Mouse (Mus musculus) CH12.LX (cell line): ENCODE measurements around the gene Spi1. TPM values are rescaled to one million over a fixed set of nuclear protein-coding genes. Genes with fewer than 3 reads are reported as not detected.

Experiments used
- DNase-seq: peaks from one replicate; pipeline ENCODE4 v3.0.0-alpha.2; 2013; ENCODE audit errors: extremely low read depth
- H3K27ac ChIP-seq: 2 replicates; pipeline ENCODE4 v1.5.1; 2012; ENCODE audit warnings: low read depth, mild to moderate bottlenecking, control low read depth, moderate library complexity; ENCODE audit not compliant: insufficient read depth
- H3K27me3 ChIP-seq: replicated peaks from 2 replicates; pipeline ENCODE3; 2012; ENCODE audit warnings: inconsistent platforms
- H3K36me3 ChIP-seq, 2 experiments: replicated peaks in 1 of 2; 2 replicates each; pipeline versions ENCODE3 to v1.6.1; 2012; ENCODE audit warnings: inconsistent platforms in 1 of 2, low read length in 1 of 2, mild to moderate bottlenecking in 1 of 2, mixed read lengths in 1 of 2, moderate library complexity in 1 of 2; ENCODE audit not compliant: control insufficient read depth in 1 of 2, insufficient read depth in 1 of 2
- H3K4me1 ChIP-seq, 2 experiments: 2 replicates each; pipeline ENCODE4 v1.6.1; 2012; ENCODE audit warnings: inconsistent platforms in 1 of 2, moderate library complexity in 1 of 2; ENCODE audit not compliant: insufficient read depth in 2 of 2, control insufficient read depth in 1 of 2
- H3K4me2 ChIP-seq: 2 replicates; pipeline ENCODE4 v1.6.1; 2012; ENCODE audit warnings: low read depth, mild to moderate bottlenecking, control low read depth; ENCODE audit not compliant: poor library complexity, insufficient read depth, severe bottlenecking
- H3K4me3 ChIP-seq, 3 experiments: fragments of 150-350 bp in 1 of 3; sonication (generic) in 1 of 3; replicated peaks in 1 of 3; 2 replicates each; pipeline versions ENCODE3 to v1.5.1; 2011 to 2012; ENCODE audit warnings: low read depth in 2 of 3, low read length in 2 of 3, mild to moderate bottlenecking in 2 of 3, moderate library complexity in 2 of 3, control low read depth in 1 of 3, improper control_type of control experiment in 1 of 3, inconsistent platforms in 1 of 3, mixed read lengths in 1 of 3; ENCODE audit not compliant: poor library complexity in 1 of 3
- H3K79me2 ChIP-seq: replicated peaks from 2 replicates; pipeline ENCODE4 v1.6.1; 2012; ENCODE audit warnings: mild to moderate bottlenecking, moderate library complexity; ENCODE audit not compliant: control insufficient read depth, poor library complexity, insufficient read depth, severe bottlenecking; ENCODE audit errors: extremely low read depth
- H3K9ac ChIP-seq: 2 replicates; pipeline ENCODE4 v1.6.1; 2012; ENCODE audit warnings: low read depth, mild to moderate bottlenecking, control low read depth, moderate library complexity; ENCODE audit not compliant: insufficient read depth
- H3K9me3 ChIP-seq: replicated peaks from 2 replicates; pipeline ENCODE3; 2012; ENCODE audit warnings: low read length, inconsistent platforms, mixed read lengths
- CHD1 ChIP-seq: IDR thresholded peaks from 2 replicates; pipeline ENCODE4 v1.6.1; 2012; ENCODE audit warnings: low read depth, low read length, improper control_type of control experiment, inconsistent platforms
- E2F4 ChIP-seq: IDR thresholded peaks from 2 replicates; pipeline ENCODE4 v1.6.1; 2011; ENCODE audit warnings: low read depth, low read length, improper control_type of control experiment; ENCODE audit not compliant: insufficient replicate concordance
- ELF1 ChIP-seq: IDR thresholded peaks from 2 replicates; pipeline ENCODE4 v1.6.1; 2014; ENCODE audit warnings: low read depth, mild to moderate bottlenecking, inconsistent platforms, low read length, improper control_type of control experiment
- EP300 ChIP-seq: IDR thresholded peaks from 2 replicates; pipeline ENCODE4 v1.6.1; 2011; ENCODE audit warnings: low read length, improper control_type of control experiment
- ETS1 ChIP-seq: conservative IDR thresholded peaks from 2 replicates; pipeline ENCODE4 v1.6.1; 2012; ENCODE audit warnings: low read depth, mild to moderate bottlenecking, inconsistent platforms, low read length, improper control_type of control experiment, moderate library complexity
- MAFK ChIP-seq: IDR thresholded peaks from 2 replicates; pipeline ENCODE4 v1.6.1; 2011; ENCODE audit warnings: low read length, improper control_type of control experiment; ENCODE audit not compliant: insufficient replicate concordance
- MAX ChIP-seq: IDR thresholded peaks from 2 replicates; pipeline ENCODE4 v1.6.1; 2011; ENCODE audit warnings: low read length, improper control_type of control experiment
- MEF2A ChIP-seq: IDR thresholded peaks from 2 replicates; pipeline ENCODE4 v1.6.1; 2014; ENCODE audit warnings: low read depth, mild to moderate bottlenecking, inconsistent platforms, low read length, improper control_type of control experiment, borderline replicate concordance
- NELFE ChIP-seq: IDR thresholded peaks from 2 replicates; pipeline ENCODE4 v1.6.1; 2011; ENCODE audit warnings: low read depth, low read length, improper control_type of control experiment
- NRF1 ChIP-seq: IDR thresholded peaks from 2 replicates; pipeline ENCODE4 v1.6.1; 2014; ENCODE audit warnings: low read depth, mild to moderate bottlenecking, inconsistent platforms, low read length, improper control_type of control experiment, moderate library complexity
- POLR2A ChIP-seq: IDR thresholded peaks from 2 replicates; pipeline ENCODE4 v1.6.1; 2011; ENCODE audit warnings: low read depth, mild to moderate bottlenecking, improper control_type of control experiment, low read length
- RAD21 ChIP-seq: IDR thresholded peaks from 2 replicates; pipeline ENCODE4 v1.6.1; 2011; ENCODE audit warnings: low read depth, mild to moderate bottlenecking, low read length, improper control_type of control experiment, moderate library complexity
- SIN3A ChIP-seq: IDR thresholded peaks from 2 replicates; pipeline ENCODE4 v1.6.1; 2012; ENCODE audit warnings: low read length, improper control_type of control experiment, inconsistent platforms
- SMC3 ChIP-seq: IDR thresholded peaks from 2 replicates; pipeline ENCODE4 v1.6.1; 2011; ENCODE audit warnings: low read depth, low read length, improper control_type of control experiment
- USF2 ChIP-seq: conservative IDR thresholded peaks from 2 replicates; pipeline ENCODE4 v1.6.1; 2011; ENCODE audit warnings: low read depth, low read length, improper control_type of control experiment
- ZKSCAN1 ChIP-seq: IDR thresholded peaks from 2 replicates; pipeline ENCODE4 v1.6.1; 2012; ENCODE audit warnings: low read depth, inconsistent platforms, low read length, improper control_type of control experiment, borderline replicate concordance
- ZNF384 ChIP-seq: IDR thresholded peaks from 2 replicates; pipeline ENCODE4 v1.6.1; 2012; ENCODE audit warnings: low read depth, low read length, improper control_type of control experiment, inconsistent platforms
- dilution Hi-C: fragments of 300-500 bp; cut with MboI; formaldehyde crosslinking; loops from 2 replicates; pipeline ENCODE4 v1.14.3; 2020; ENCODE audit warnings: low sequenced_read_pairs; ENCODE audit not compliant: extremely low pct_unique_long_range_greater_than_20kb, extremely low pct_ligation_motif_present
- in situ Hi-C: fragments of 300-500 bp; cut with MboI; formaldehyde crosslinking; loops from 3 replicates; pipeline ENCODE4 v1.14.3; 2019; ENCODE audit warnings: low sequenced_read_pairs, low pct_ligation_motif_present, low pct_unique_long_range_greater_than_20kb, mixed read lengths
- polyA plus RNA-seq: library from polyadenylated mRNA; unstranded; fragments of >175 nt; gene quantifications from 2 replicates; pipeline ENCODE4 v1.2.1, GENCODE M21; 2012; ENCODE audit warnings: low read depth; ENCODE audit not compliant: insufficient read length
- total RNA-seq, 2 experiments: library from RNA; depleted of rRNA; stranded (reverse); fragments of 300-350 nt in 1 of 2; fragments of >200 nt in 1 of 2; gene quantifications; 2 replicates each; pipeline ENCODE4 v1.2.3; 2012 to 2014

The Spi1 gene
- total and polyA plus RNA-seq, 3 experiments: 24.7 to 45.7 (median 42.6) TPM

DNA sequence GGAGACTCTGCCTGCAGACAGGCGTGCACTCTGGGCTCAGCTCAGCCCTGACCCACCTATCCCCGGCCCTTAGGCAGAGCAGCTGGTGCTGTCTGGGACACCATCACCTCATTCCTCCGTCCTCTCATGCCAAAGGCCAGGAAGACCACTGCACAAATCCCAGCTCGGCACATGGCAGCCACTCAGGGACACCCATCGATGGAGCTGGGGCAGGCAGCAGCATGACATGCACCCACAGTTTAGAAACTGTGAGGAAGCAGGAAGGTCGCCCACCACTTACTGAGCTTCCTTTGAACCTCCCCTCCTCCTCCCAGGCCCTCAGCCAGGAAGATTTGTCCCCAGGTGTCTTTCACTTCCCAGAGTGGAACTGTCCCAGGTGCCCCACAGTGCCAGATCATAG is 55.3 kb downstream of the Spi1 start:
- TF ChIP-seq MAFK (no peak), SMC3 (no peak), EP300 (no peak), USF2 (no peak), MEF2A (no peak), SIN3A (no peak)
- Histone ChIP-seq H3K27me3 (no peaks in the 10 kb centered on the region), H3K79me2 (no peaks in the 10 kb centered on the region), H3K27ac (no peak overlapping the region), H3K4me2 (no peak overlapping the region), H3K36me3 (peaks cover 57 to 90% of the 10 kb centered on the region in 2 experiments), H3K9me3 (no peaks in the 10 kb centered on the region), H3K4me1 (peaks cover 10 to 35% of the 10 kb centered on the region in 2 experiments), H3K9ac (no peak overlapping the region), H3K4me3 (no peak overlapping the region)
- in situ Hi-C loops: no loop called here
- DNase-seq: no peak
- dilution Hi-C loops: no loop called here

DNA sequence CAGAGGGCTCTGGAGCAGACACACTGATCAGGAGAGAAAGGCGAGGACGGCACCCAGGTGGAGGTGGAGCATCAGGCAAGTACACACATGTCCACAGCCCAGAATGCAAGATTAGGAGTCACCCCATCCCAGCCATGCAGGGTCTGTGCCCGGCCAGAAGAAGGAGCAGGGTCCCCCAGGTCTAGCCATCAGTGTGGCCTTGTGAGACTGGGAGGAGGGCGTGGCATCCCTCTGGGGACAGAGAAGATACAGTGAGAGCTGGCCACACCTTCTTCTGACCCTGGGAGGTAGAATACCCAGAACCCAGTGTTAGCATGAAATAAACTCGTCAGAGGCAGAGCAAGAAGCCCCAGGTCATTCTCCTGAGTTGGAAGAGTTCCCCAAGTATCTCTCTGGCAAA is 57.1 kb downstream of the Spi1 start:
- no peak for DNase-seq
- dilution Hi-C loops (no loop called here), in situ Hi-C loops (no loop called here)
- TF ChIP-seq NRF1 (no peak), ZNF384 (no peak), ELF1 (no peak), ZKSCAN1 (no peak), ETS1 (no peak), USF2 (no peak), POLR2A (no peak), MAFK (no peak), E2F4 (no peak), EP300 (no peak), NELFE (no peak), RAD21 (no peak), CHD1 (no peak), MAX (no peak)
- Histone ChIP-seq H3K79me2 (no peaks in the 10 kb centered on the region), H3K4me2 (no peak overlapping the region), H3K4me3 (no peak overlapping the region), H3K9ac (no peak overlapping the region), H3K4me1 (peaks cover 10 to 35% of the 10 kb centered on the region in 2 experiments), H3K27ac (no peak overlapping the region), H3K27me3 (no peaks in the 10 kb centered on the region), H3K9me3 (no peaks in the 10 kb centered on the region), H3K36me3 (peaks cover 71 to 96% of the 10 kb centered on the region in 2 experiments)
